ENCODE assay signal across 13 mouse cellular contexts in genomic region chr8:9482565-9482964, GRCm38 (mm10).
"Had no signal": no experiment of that assay in that cellular context is flagged by ENCODE, and none has a peak within 500 bp of the region (broad histone marks: within the 10 kb centered on the region; RNA-seq: fewer than 3 reads in every experiment).

No protein-coding gene starts in this region.

- DNase-seq: kidney, postnatal 10 days; kidney, postnatal 4 days; liver; liver, embryonic 13.5 days; liver, postnatal 0 days; lung, postnatal 14 days; thymus, postnatal 4 days had no signal

- H3K27me3 ChIP-seq: limb, embryonic 12.5 days; liver, embryonic 13.5 days; lung, embryonic 15.5 days; megakaryocyte, embryonic 14.5 days had no signal

- H3K9ac ChIP-seq: limb, embryonic 12.5 days; liver, embryonic 13.5 days; liver, postnatal 0 days; lung, embryonic 15.5 days had no signal

- H3K4me2 ChIP-seq: limb, embryonic 12.5 days; liver, embryonic 13.5 days; lung, embryonic 15.5 days had no signal

- ATAC-seq: liver, postnatal 0 days had no signal

- H3K9me3 ChIP-seq: limb, embryonic 12.5 days; liver, embryonic 13.5 days; lung, embryonic 15.5 days; megakaryocyte, embryonic 14.5 days had no signal

- H3K27ac ChIP-seq: layer of hippocampus, adult 2 months; limb, embryonic 12.5 days; liver, embryonic 13.5 days; lung, embryonic 15.5 days; macrophage; stomach, postnatal 0 days had no signal

- H3K4me3 ChIP-seq: layer of hippocampus, adult 2 months; limb, embryonic 12.5 days; liver, embryonic 13.5 days; lung, embryonic 15.5 days; megakaryocyte, embryonic 14.5 days had no signal

- H3K4me1 ChIP-seq: limb, embryonic 12.5 days; liver, embryonic 13.5 days; lung, embryonic 15.5 days; megakaryocyte, embryonic 14.5 days had no signal

- H3K36me3 ChIP-seq: limb, embryonic 12.5 days; liver, embryonic 13.5 days; lung, embryonic 15.5 days had no signal
